Mouse (Mus musculus) olfactory bulb, adult 2 months (tissue): ENCODE data around the gene Tmem256.

Experiments
- CTCF ChIP-seq: fragments of 200-500 bp; IDR thresholded peaks from 2 replicates; pipeline ENCODE4 v1.5.1; 2012; ENCODE audit warnings: low read depth, mild to moderate bottlenecking, low read length, moderate library complexity; ENCODE audit not compliant: insufficient read depth
- POLR2A ChIP-seq: fragments of 200-500 bp; IDR thresholded peaks from 2 replicates; pipeline ENCODE4 v1.6.1; 2012; ENCODE audit warnings: mild to moderate bottlenecking, low read depth, low read length, moderate library complexity; ENCODE audit not compliant: insufficient read depth

GRCm38 (mm10) chr11:69886907-69887635, 48.8 kb downstream of the Tmem256 start:
- TF ChIP-seq CTCF: no peak
- no peak for TF ChIP-seq POLR2A
